Mouse (Mus musculus) hindbrain, embryonic 14.5 days (tissue): ENCODE measurements at regions not wholly inside any gene's neighbourhood (a gene's known extent, or its start where the extent isn't known, plus 50 kb on each side); places are given as distances from the start of the nearest gene placed in this dataset.

ENCODE experiments used
- ATAC-seq: fragments of 200-750 bp; cut with Nextera tagmentation; 2 replicates; pipeline ENCODE4 v1.8.0; 2017; ENCODE audit warnings: moderate number of reproducible peaks, mild to moderate bottlenecking, moderate TSS enrichment, moderate library complexity; ENCODE audit not compliant: low FRiP score
- DNase-seq: peaks from one replicate; pipeline ENCODE4 v3.0.0-alpha.2; 2015; ENCODE audit warnings: low spot score
- H3K27ac ChIP-seq: fragments of 300-500 bp; sonication (generic); 2 replicates; pipeline ENCODE4 v1.5.1; 2014; ENCODE audit warnings: mild to moderate bottlenecking, moderate library complexity
- H3K27me3 ChIP-seq: fragments of 300-500 bp; sonication (generic); 2 replicates; pipeline ENCODE4 v1.6.1; 2014; ENCODE audit warnings: mild to moderate bottlenecking, low read length, mixed read lengths; ENCODE audit not compliant: control insufficient read depth, insufficient read depth
- H3K36me3 ChIP-seq: fragments of 300-500 bp; sonication (generic); replicated peaks from 2 replicates; pipeline ENCODE4 v1.6.1; 2014; ENCODE audit not compliant: control insufficient read depth, insufficient read depth
- H3K4me1 ChIP-seq: fragments of 300-500 bp; sonication (generic); replicated peaks from 2 replicates; pipeline ENCODE4 v1.6.1; 2014; ENCODE audit warnings: antibody characterized with exemption, low read length, mixed read lengths; ENCODE audit not compliant: control insufficient read depth, insufficient read depth
- H3K4me2 ChIP-seq: fragments of 300-500 bp; sonication (generic); replicated peaks from 2 replicates; pipeline ENCODE4 v1.6.1; 2014; ENCODE audit warnings: mild to moderate bottlenecking, moderate library complexity
- H3K4me3 ChIP-seq: fragments of 300-500 bp; sonication (generic); replicated peaks from 2 replicates; pipeline ENCODE4 v1.5.1; 2014; ENCODE audit warnings: mild to moderate bottlenecking, low read length
- H3K9ac ChIP-seq: fragments of 300-500 bp; sonication (generic); 2 replicates; pipeline ENCODE4 v1.6.1; 2014
- H3K9me3 ChIP-seq: fragments of 300-500 bp; sonication (generic); 2 replicates; pipeline ENCODE4 v1.6.1; 2016; ENCODE audit warnings: low read length; ENCODE audit not compliant: control insufficient read depth
- WGBS: fragments of 180-500 bp; shearing (Covaris S2); extraction: QIAGEN DNeasy Blood & Tissue Kit; methylation state at CpG from one replicate; pipeline ENCODE4 v1.1.7; 2014; 5-methylcytosine and 5-hydroxymethylcytosine counted together

GRCm38 (mm10) chr16:70754228-70754627, 440.5 kb downstream of the Gbe1 start:
- H3K36me3 ChIP-seq: no peaks in the 10 kb centered on the region
- no peak for DNase-seq
- no peak overlapping the region for H3K4me2 ChIP-seq
- no peak for ATAC-seq
- no peaks in the 10 kb centered on the region for H3K4me1 ChIP-seq
- H3K4me3 ChIP-seq: no peak overlapping the region
- H3K27ac ChIP-seq: no peak overlapping the region
- no peaks in the 10 kb centered on the region for H3K9me3 ChIP-seq
- H3K9ac ChIP-seq: no peak overlapping the region
- no peaks in the 10 kb centered on the region for H3K27me3 ChIP-seq

DNA sequence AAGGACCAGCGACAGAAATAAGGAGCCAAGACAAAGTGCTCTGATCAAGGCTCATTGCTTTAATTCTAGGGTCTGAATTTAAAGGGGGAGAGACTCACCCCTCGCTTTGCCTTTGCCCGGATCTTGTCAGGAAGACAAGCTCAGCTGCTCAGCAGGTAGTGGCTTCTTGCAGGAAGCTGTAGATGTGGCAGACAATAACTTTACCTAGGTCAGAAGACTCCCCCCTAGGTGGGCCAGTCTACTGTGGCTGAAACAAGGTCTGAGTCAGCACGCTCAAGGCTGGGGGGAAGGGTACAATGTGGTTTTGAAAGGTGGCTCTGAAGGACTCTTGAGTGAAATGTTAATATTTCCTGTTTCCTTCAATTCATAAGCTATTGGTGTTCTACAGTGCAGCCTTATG, 484.3 kb downstream of the Gbe1 start:
- Histone ChIP-seq H3K4me3 (no peak overlapping the region), H3K27me3 (no peaks in the 10 kb centered on the region), H3K4me1 (no peaks in the 10 kb centered on the region), H3K9ac (no peak overlapping the region), H3K36me3 (no peaks in the 10 kb centered on the region), H3K27ac (no peak overlapping the region), H3K4me2 (no peak overlapping the region), H3K9me3 (no peaks in the 10 kb centered on the region)
- ATAC-seq (no peak), DNase-seq (no peak)
- WGBS: 68% methylated on average over 4 of the region's 4 CpGs

- Histone ChIP-seq H3K9me3 (no peaks in the 10 kb centered on the region), H3K27ac (no peak overlapping the region), H3K4me2 (no peak overlapping the region), H3K9ac (no peak overlapping the region), H3K27me3 (no peaks in the 10 kb centered on the region), H3K4me3 (no peak overlapping the region), H3K4me1 (no peaks in the 10 kb centered on the region), H3K36me3 (no peaks in the 10 kb centered on the region)
- DNase-seq (no peak), ATAC-seq (no peak)
- WGBS: 91% methylated on average over 2 of the region's 2 CpGs
These were observed 489.8 kb downstream of the Gbe1 start for GRCm38 (mm10) chr16:70803549-70803948.

- no peaks in the 10 kb centered on the region for H3K27me3 ChIP-seq
- WGBS: 93% methylated on average over 10 of the region's 10 CpGs
- H3K4me1 ChIP-seq: no peaks in the 10 kb centered on the region
- H3K9ac ChIP-seq: no peak overlapping the region
- no peak overlapping the region for H3K4me2 ChIP-seq
- ATAC-seq (peak; percentile 37; the same call in 1 of the 2 replicates), DNase-seq (no peak)
- H3K36me3 ChIP-seq: no peaks in the 10 kb centered on the region
- H3K27ac ChIP-seq: no peak overlapping the region
- no peaks in the 10 kb centered on the region for H3K9me3 ChIP-seq
- H3K4me3 ChIP-seq: no peak overlapping the region
These were observed 512.2 kb downstream of the Gbe1 start for GRCm38 (mm10) chr16:70825910-70826309.

DNA sequence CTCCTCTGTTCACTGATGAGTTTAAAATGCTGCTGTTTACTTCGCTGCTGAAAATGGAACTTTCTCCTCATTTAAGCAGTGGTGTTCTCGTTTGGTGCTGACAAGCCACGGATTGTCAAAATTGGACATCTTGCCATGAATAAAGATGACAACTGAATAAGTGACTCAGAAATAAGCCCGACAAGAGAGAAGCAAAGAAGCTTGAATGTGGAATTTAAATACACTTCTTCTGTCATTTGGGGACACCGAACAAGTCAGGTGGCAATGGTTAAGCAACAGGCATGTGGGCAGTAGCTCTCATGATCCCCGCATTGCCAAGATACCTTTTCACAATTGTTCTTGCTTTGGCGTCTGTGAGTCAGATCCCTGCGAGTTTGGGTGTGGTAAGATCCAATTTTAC, 521.3 kb downstream of the Gbe1 start:
- H3K4me1 ChIP-seq: no peaks in the 10 kb centered on the region
- H3K27ac ChIP-seq: no peak overlapping the region
- H3K4me3 ChIP-seq: no peak overlapping the region
- no peaks in the 10 kb centered on the region for H3K27me3 ChIP-seq
- no peaks in the 10 kb centered on the region for H3K9me3 ChIP-seq
- ATAC-seq (no peak), DNase-seq (no peak)
- H3K9ac ChIP-seq: no peak overlapping the region
- H3K4me2 ChIP-seq: no peak overlapping the region
- H3K36me3 ChIP-seq: no peaks in the 10 kb centered on the region
- 84% methylated on average over 8 of the region's 8 CpGs for WGBS

DNA sequence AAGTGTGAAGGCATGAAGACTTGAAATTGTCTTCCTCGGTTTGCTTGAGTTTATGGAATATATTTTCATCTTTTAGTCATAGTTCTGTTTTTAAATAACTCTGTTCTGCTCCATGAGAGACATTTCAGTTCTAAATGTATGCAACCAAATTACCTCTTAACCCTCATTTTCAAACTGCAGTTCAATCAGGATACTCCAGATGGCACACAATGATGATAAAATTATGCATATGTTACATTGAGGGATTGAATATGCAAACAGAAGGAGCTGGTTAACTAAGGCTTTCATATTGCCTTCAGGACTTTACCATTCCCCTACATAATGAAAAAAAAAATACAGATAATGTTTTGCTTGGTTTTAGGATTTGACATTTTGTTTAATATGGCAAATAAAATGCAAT, 524.4 kb downstream of the Gbe1 start:
- Histone ChIP-seq H3K4me1 (no peaks in the 10 kb centered on the region), H3K27ac (no peak overlapping the region), H3K36me3 (no peaks in the 10 kb centered on the region), H3K9ac (no peak overlapping the region), H3K27me3 (no peaks in the 10 kb centered on the region), H3K4me3 (no peak overlapping the region), H3K4me2 (no peak overlapping the region), H3K9me3 (no peaks in the 10 kb centered on the region)
- WGBS: 89% methylated on average over 1 of the region's 1 CpGs
- DNase-seq (peak; percentile 41), ATAC-seq (no peak)

DNA sequence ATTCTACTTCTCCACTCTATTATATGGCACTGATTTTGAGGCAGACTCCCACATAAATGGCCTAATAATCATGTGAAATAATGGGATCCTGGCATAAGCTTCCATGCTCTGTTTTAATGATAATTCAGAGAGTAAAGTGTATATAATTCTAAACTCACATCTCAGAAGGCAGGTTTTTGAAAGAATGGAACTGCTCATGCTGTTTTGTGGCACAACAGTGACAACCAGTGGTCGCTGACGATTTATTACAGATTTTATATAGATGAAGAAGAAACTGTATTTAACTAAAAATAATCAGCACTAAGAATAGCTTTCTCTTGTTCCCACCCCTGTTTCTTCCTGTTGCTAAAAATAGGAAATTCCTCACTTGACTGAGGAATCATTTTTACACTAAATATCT, 554.5 kb downstream of the Gbe1 start:
- H3K9me3 ChIP-seq: no peaks in the 10 kb centered on the region
- 62% methylated on average over 2 of the region's 2 CpGs for WGBS
- DNase-seq (peak; percentile 63), ATAC-seq (no peak)
- no peak overlapping the region for H3K4me3 ChIP-seq
- H3K27ac ChIP-seq: no peak overlapping the region
- no peaks in the 10 kb centered on the region for H3K4me1 ChIP-seq
- no peaks in the 10 kb centered on the region for H3K27me3 ChIP-seq
- no peak overlapping the region for H3K9ac ChIP-seq
- no peak overlapping the region for H3K4me2 ChIP-seq
- no peaks in the 10 kb centered on the region for H3K36me3 ChIP-seq

- Histone ChIP-seq H3K27ac (no peak overlapping the region), H3K36me3 (no peaks in the 10 kb centered on the region), H3K4me3 (no peak overlapping the region), H3K9me3 (no peaks in the 10 kb centered on the region), H3K4me2 (no peak overlapping the region), H3K27me3 (no peaks in the 10 kb centered on the region), H3K9ac (no peak overlapping the region), H3K4me1 (no peaks in the 10 kb centered on the region)
- ATAC-seq (peak; percentile 74; the same call in 1 of the 2 replicates), DNase-seq (no peak)
- WGBS: 65% methylated on average over 4 of the region's 4 CpGs
These were observed 555.5 kb downstream of the Gbe1 start for GRCm38 (mm10) chr16:70869205-70869604.

- no peak overlapping the region for H3K4me2 ChIP-seq
- no peaks in the 10 kb centered on the region for H3K36me3 ChIP-seq
- no peaks in the 10 kb centered on the region for H3K27me3 ChIP-seq
- WGBS: 59% methylated on average over 2 of the region's 2 CpGs
- no peak overlapping the region for H3K4me3 ChIP-seq
- H3K9ac ChIP-seq: no peak overlapping the region
- H3K27ac ChIP-seq: no peak overlapping the region
- ATAC-seq (no peak), DNase-seq (no peak)
- no peaks in the 10 kb centered on the region for H3K9me3 ChIP-seq
- no peaks in the 10 kb centered on the region for H3K4me1 ChIP-seq
These were observed 560.3 kb downstream of the Gbe1 start for GRCm38 (mm10) chr16:70874080-70874479.

DNA sequence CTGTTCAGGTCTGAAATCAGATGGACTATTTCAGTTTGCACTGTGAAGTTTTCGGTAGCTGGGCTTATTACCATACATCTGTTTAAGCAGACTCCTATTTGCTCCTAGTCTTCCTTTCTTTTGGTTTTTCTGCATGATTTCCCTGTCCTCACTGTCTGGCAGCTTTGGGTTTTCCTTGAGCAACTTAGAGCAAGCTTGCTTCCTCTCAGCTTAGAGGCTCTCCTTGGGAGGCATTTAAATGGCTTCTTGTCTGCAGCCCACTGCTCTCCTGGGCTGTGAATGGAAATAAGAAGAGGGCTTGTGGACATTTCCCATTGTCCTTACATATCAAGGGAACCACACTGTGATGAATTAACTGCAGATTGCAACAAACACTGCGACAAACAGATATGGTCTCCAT, 566.9 kb downstream of the Gbe1 start:
- H3K4me1 ChIP-seq: peaks cover 9% of the 10 kb centered on the region; the same call in 1 of the 2 replicates
- no peaks in the 10 kb centered on the region for H3K36me3 ChIP-seq
- no peak overlapping the region for H3K9ac ChIP-seq
- 24% methylated on average over 2 of the region's 2 CpGs for WGBS
- no peak for ATAC-seq
- peak; percentile 38 for DNase-seq
- H3K4me2 ChIP-seq: no peak overlapping the region
- no peak overlapping the region for H3K4me3 ChIP-seq
- H3K9me3 ChIP-seq: no peaks in the 10 kb centered on the region
- H3K27ac ChIP-seq: peak overlapping the region; percentile 80
- no peaks in the 10 kb centered on the region for H3K27me3 ChIP-seq
